Mouse (Mus musculus) embryonic facial prominence, embryonic 12.5 days (tissue): Measurements from ENCODE around the gene Gm8159. TPM values are rescaled to one million over a fixed set of nuclear protein-coding genes. Genes with fewer than 3 reads are reported as not detected.
"Not testable (repeated sequence)": the region's sequence is repeated elsewhere in the genome, so short reads cannot be mapped to it uniquely, and the experiment has no call there.

ENCODE experiments used
- ATAC-seq: fragments of 200-750 bp; cut with Nextera tagmentation; 2 replicates; pipeline ENCODE4 v1.8.0; 2017; ENCODE audit not compliant: insufficient number of reproducible peaks, insufficient read depth, low FRiP score, low TSS enrichment
- H3K27ac ChIP-seq: fragments of 300-500 bp; sonication (generic); 2 replicates; pipeline ENCODE4 v1.5.1; 2016; ENCODE audit warnings: mild to moderate bottlenecking
- H3K27me3 ChIP-seq: fragments of 300-500 bp; sonication (generic); 2 replicates; pipeline ENCODE4 v1.6.1; 2016; ENCODE audit warnings: mild to moderate bottlenecking, moderate library complexity
- H3K36me3 ChIP-seq: fragments of 300-500 bp; sonication (generic); 2 replicates; pipeline ENCODE4 v1.6.1; 2016; ENCODE audit warnings: mild to moderate bottlenecking
- H3K4me1 ChIP-seq: fragments of 300-500 bp; sonication (generic); 2 replicates; pipeline ENCODE4 v1.6.1; 2016
- H3K4me2 ChIP-seq: fragments of 300-500 bp; sonication (generic); replicated peaks from 2 replicates; pipeline ENCODE4 v1.6.1; 2016; ENCODE audit warnings: mild to moderate bottlenecking, moderate library complexity
- H3K4me3 ChIP-seq: fragments of 300-500 bp; sonication (generic); 2 replicates; pipeline ENCODE4 v1.5.1; 2016; ENCODE audit warnings: mild to moderate bottlenecking
- H3K9ac ChIP-seq: fragments of 300-500 bp; sonication (generic); 2 replicates; pipeline ENCODE4 v1.6.1; 2016; ENCODE audit warnings: mild to moderate bottlenecking, moderate library complexity
- H3K9me3 ChIP-seq: fragments of 300-500 bp; sonication (generic); 2 replicates; pipeline ENCODE4 v1.6.1; 2016; ENCODE audit warnings: mild to moderate bottlenecking, moderate library complexity
- WGBS: fragments of 180-500 bp; shearing (Covaris S2); methylation state at CpG from one replicate; pipeline ENCODE4 v1.1.7; 2016; 5-methylcytosine and 5-hydroxymethylcytosine counted together
- polyA plus RNA-seq: library from polyadenylated mRNA; unstranded; fragments of >200 nt; fragmentation: Nextera tagmentation; extraction: Ambion mirVana; gene quantifications from 2 replicates; pipeline ENCODE4 v1.2.1, GENCODE M21; 2016

The Gm8159 gene
- not detected in 2 replicates for polyA plus RNA-seq

- H3K36me3 ChIP-seq, H3K4me1 ChIP-seq, H3K4me2 ChIP-seq, H3K9me3 ChIP-seq, H3K9ac ChIP-seq, H3K27me3 ChIP-seq, ATAC-seq, H3K27ac ChIP-seq, H3K4me3 ChIP-seq: not testable (repeated sequence)
- no CpG with 5 or more reads among the region's 2 CpGs for WGBS
Measured at GRCm38 (mm10) chr14:4632052-4632451, at the start of gene Gm8159. TSS of gene Gm8159 (plus strand) at chr14:4632352.

- not testable (repeated sequence) for H3K27me3 ChIP-seq, H3K9me3 ChIP-seq, H3K4me1 ChIP-seq, H3K36me3 ChIP-seq, ATAC-seq, H3K27ac ChIP-seq
- Histone ChIP-seq H3K9ac (0 out of 2 replicates have a peak overlapping the region, but pooled peaks have one; percentile 30), H3K4me2 (peak overlapping the region; percentile 55), H3K4me3 (peak overlapping the region; percentile 26; the same call in 1 of the 2 replicates)
- WGBS = 2% methylated on average over 13 of the region's 18 CpGs
Measured at GRCm38 (mm10) chr14:4649309-4649708, 17.2 kb downstream of the Gm8159 start.

GRCm38 (mm10) chr14:4650324-4650723 lies 18.2 kb downstream of the Gm8159 start:
- not testable (repeated sequence) for ATAC-seq, H3K9ac ChIP-seq, H3K4me2 ChIP-seq, H3K4me3 ChIP-seq, H3K27me3 ChIP-seq, H3K36me3 ChIP-seq, H3K4me1 ChIP-seq, H3K27ac ChIP-seq, H3K9me3 ChIP-seq
- WGBS = 2% methylated on average over 6 of the region's 9 CpGs

GRCm38 (mm10) chr14:4663892-4664291 lies 31.7 kb downstream of the Gm8159 start, which contains the start of gene Gm3239:
TSS of gene Gm3239 (plus strand) at chr14:4664192.
- H3K27me3 ChIP-seq, H3K4me2 ChIP-seq, H3K9me3 ChIP-seq, H3K4me3 ChIP-seq, H3K4me1 ChIP-seq, ATAC-seq, H3K36me3 ChIP-seq, H3K27ac ChIP-seq, H3K9ac ChIP-seq: not testable (repeated sequence)
- WGBS = no CpG with 5 or more reads among the region's 2 CpGs

Other genes with a start within 250 kb of the Gm8159 start
- not detected in 2 replicates for gene Gm3159, start 234.8 kb upstream of the Gm8159 start, polyA plus RNA-seq
- 0.62 and 0.78 TPM in 2 replicates for gene Gm3164, start 216.9 kb upstream of the Gm8159 start, polyA plus RNA-seq
- gene Gm3173, start 201.4 kb upstream of the Gm8159 start, polyA plus RNA-seq = not detected in 2 replicates
- not detected in 2 replicates for gene Gm3182, start 150.6 kb upstream of the Gm8159 start, polyA plus RNA-seq
- not detected in 2 replicates for gene Gm3047, start 76.9 kb upstream of the Gm8159 start, polyA plus RNA-seq
- not detected in 2 replicates for gene Gm3239, start 31.8 kb downstream of the Gm8159 start, polyA plus RNA-seq
- not detected in 2 replicates for gene Gm7876, start 76.9 kb downstream of the Gm8159 start, polyA plus RNA-seq
- gene Gm3252, start 94.4 kb downstream of the Gm8159 start, polyA plus RNA-seq = 0.45 and 0.51 TPM in 2 replicates
- gene Gm9602, start 144.0 kb downstream of the Gm8159 start, polyA plus RNA-seq = not detected in 2 replicates
- not detected in 2 replicates for gene Gm3269, start 205.8 kb downstream of the Gm8159 start, polyA plus RNA-seq
- gene Gm3264, start 223.2 kb downstream of the Gm8159 start, polyA plus RNA-seq = 1.00 and 1.2 TPM in 2 replicates